Mouse (Mus musculus): ENCODE results near the gene 1700049E17Rik1. TPM values are rescaled to one million over a fixed set of nuclear protein-coding genes. Genes with fewer than 3 reads are reported as not detected.

1700049E17Rik1 gene
- total RNA-seq (2023) = not detected

DNA sequence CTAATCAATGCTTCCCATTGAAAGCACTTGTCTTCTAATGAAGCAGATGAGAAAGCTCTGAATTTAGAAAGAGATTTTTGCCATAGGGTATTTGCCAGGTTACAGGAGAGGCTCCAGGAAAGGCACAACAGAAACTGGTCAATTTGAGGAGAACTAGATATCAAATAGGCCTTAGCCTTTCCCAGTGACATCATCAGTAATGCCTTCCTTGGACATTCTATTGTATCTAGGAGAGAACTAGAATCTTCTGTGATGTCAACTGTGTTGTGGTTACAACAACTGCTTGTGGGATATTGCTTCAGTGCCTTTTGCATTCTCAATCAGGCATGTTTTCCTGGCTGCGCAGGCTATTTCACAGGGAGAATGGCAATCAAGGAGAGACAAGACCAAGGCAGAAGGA lies at the start of gene 1700049E17Rik1:
Gene 1700049E17Rik1, plus strand, starts transcription at position 301 of the 400 bp plus-strand sequence.

DNA sequence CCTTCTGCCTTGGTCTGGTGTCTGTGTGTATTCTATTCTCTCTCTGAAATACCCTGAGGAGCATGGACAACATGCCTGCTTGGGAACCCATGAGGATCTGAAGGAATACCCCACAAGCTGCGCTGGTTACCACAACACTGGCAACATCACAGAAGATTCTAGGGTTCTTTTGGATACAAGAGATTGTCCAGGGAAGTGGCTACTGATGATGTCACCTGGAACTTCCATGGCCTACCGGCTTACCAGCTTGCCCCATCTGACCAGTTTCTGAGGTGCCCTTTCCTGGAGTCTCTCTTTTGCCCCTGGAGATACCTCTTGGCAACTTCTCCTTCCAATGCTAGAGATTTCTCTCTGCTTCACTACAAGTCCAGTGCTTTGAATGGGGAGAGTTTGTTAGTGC lies 17.6 kb upstream of the 1700049E17Rik1 start, which contains the start of gene Gm7980:
Gene Gm7980, minus strand, starts transcription at position 101 of the 400 bp plus-strand sequence.

GRCm38 (mm10) chr14:41943695-41944094 lies 18.9 kb downstream of the 1700049E17Rik1 start, which contains the start of gene 1700024B05Rik:
Gene 1700024B05Rik (plus strand): TSS chr14:41943995.

GRCm38 (mm10) chr14:41967827-41968226 lies 43.1 kb downstream of the 1700049E17Rik1 start, which contains the start of gene Gm6401:
Gene Gm6401 (minus strand): TSS chr14:41967927.

Other genes with a start within 250 kb of the 1700049E17Rik1 start
- gene Gm8068, start 223.1 kb upstream of the 1700049E17Rik1 start, total RNA-seq (2023) = not detected
- not detected for gene Gm7929, start 174.3 kb upstream of the 1700049E17Rik1 start, total RNA-seq (2023)
- not detected for gene Gm47189, start 152.5 kb upstream of the 1700049E17Rik1 start, total RNA-seq (2023)
- not detected for gene Gm7980, start 17.7 kb upstream of the 1700049E17Rik1 start, total RNA-seq (2023)
- gene 1700024B05Rik, start 19.0 kb downstream of the 1700049E17Rik1 start, total RNA-seq (2023) = not detected
- not detected for gene Gm6401, start 43.0 kb downstream of the 1700049E17Rik1 start, total RNA-seq (2023)
- gene Gm3543, start 58.4 kb downstream of the 1700049E17Rik1 start, total RNA-seq (2023) = not detected
- not detected for gene Gm7951, start 192.4 kb downstream of the 1700049E17Rik1 start, total RNA-seq (2023)
- gene Gm17027, start 237.7 kb downstream of the 1700049E17Rik1 start, total RNA-seq (2023) = not detected